Mouse (Mus musculus) kidney, embryonic 14.5 days (tissue): ENCODE results near the gene Gstm3. TPM values are rescaled to one million over a fixed set of nuclear protein-coding genes. Genes with fewer than 3 reads are reported as not detected.
"Not testable (repeated sequence)": the region's sequence is repeated elsewhere in the genome, so short reads cannot be mapped to it uniquely, and the experiment has no call there.

Experiments used
- ATAC-seq: fragments of 200-750 bp; cut with Nextera tagmentation; 2 replicates; pipeline ENCODE4 v1.8.0; 2017; ENCODE audit warnings: moderate number of reproducible peaks, mild to moderate bottlenecking, moderate TSS enrichment, moderate library complexity; ENCODE audit not compliant: low FRiP score, low TSS enrichment
- H3K27ac ChIP-seq: fragments of 300-500 bp; sonication (generic); 2 replicates; pipeline ENCODE4 v1.5.1; 2014; ENCODE audit warnings: low read depth, mild to moderate bottlenecking, low read length, moderate library complexity, mixed read lengths
- H3K27me3 ChIP-seq: fragments of 300-500 bp; sonication (generic); 2 replicates; pipeline ENCODE4 v1.6.1; 2014; ENCODE audit warnings: mild to moderate bottlenecking, low read length; ENCODE audit not compliant: control insufficient read depth, insufficient read depth
- H3K36me3 ChIP-seq: fragments of 300-500 bp; sonication (generic); 2 replicates; pipeline ENCODE4 v1.6.1; 2014; ENCODE audit warnings: low read length, mixed read lengths; ENCODE audit not compliant: control insufficient read depth, insufficient read depth
- H3K4me1 ChIP-seq: fragments of 300-500 bp; sonication (generic); 2 replicates; pipeline ENCODE4 v1.6.1; 2014; ENCODE audit warnings: low read length, mixed read lengths; ENCODE audit not compliant: control insufficient read depth, insufficient read depth
- H3K4me2 ChIP-seq: fragments of 300-500 bp; sonication (generic); replicated peaks from 2 replicates; pipeline ENCODE4 v1.6.1; 2014; ENCODE audit warnings: low read depth, mild to moderate bottlenecking, low read length
- H3K4me3 ChIP-seq: fragments of 300-500 bp; sonication (generic); 2 replicates; pipeline ENCODE4 v1.5.1; 2014; ENCODE audit warnings: mild to moderate bottlenecking, low read length
- H3K9ac ChIP-seq: fragments of 300-500 bp; sonication (generic); 2 replicates; pipeline ENCODE4 v1.6.1; 2014; ENCODE audit warnings: low read depth, mild to moderate bottlenecking, low read length, moderate library complexity
- H3K9me3 ChIP-seq: fragments of 300-500 bp; sonication (generic); 2 replicates; pipeline ENCODE4 v1.6.1; 2016; ENCODE audit warnings: low read length; ENCODE audit not compliant: control insufficient read depth
- WGBS: fragments of 180-500 bp; shearing (Covaris S2); extraction: QIAGEN DNeasy Blood & Tissue Kit; methylation state at CpG from one replicate; pipeline ENCODE4 v1.1.7; 2014; 5-methylcytosine and 5-hydroxymethylcytosine counted together
- polyA plus RNA-seq: library from polyadenylated mRNA; unstranded; fragments of >200 nt; fragmentation: Nextera tagmentation; extraction: Ambion mirVana; gene quantifications from 2 replicates; pipeline ENCODE4 v1.2.1, GENCODE M21; 2014

The Gstm3 gene
- polyA plus RNA-seq, 1 experiment from 2014 or later = 0.16 TPM

DNA sequence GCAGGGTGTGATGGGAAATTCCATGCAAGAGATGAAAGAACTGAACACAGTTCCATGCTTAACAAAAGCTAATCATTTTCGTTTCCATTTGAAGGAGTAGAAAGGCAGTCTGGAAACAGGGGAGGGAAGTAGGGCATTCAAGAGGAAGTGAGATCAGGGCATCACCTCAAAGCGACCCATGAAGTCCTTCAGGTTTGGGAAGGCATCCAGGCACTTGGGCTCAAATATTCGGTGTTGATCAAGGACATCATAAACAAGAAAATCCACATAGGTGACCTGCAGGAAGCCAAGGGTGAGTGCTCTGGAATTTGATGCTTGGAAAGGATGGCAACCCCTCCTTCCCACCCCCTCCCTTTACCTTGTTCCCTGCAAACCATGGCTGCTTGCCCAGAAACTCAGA, 14.7 kb upstream of the Gstm3 start:
- no peak overlapping the region for H3K9ac ChIP-seq
- no peaks in the 10 kb centered on the region for H3K27me3 ChIP-seq
- no peak for ATAC-seq
- no peaks in the 10 kb centered on the region for H3K9me3 ChIP-seq
- 50% methylated on average over 3 of the region's 3 CpGs for WGBS
- no peaks in the 10 kb centered on the region for H3K36me3 ChIP-seq
- no peak overlapping the region for H3K4me2 ChIP-seq
- no peak overlapping the region for H3K27ac ChIP-seq
- H3K4me3 ChIP-seq = no peak overlapping the region
- H3K4me1 ChIP-seq = no peaks in the 10 kb centered on the region

DNA sequence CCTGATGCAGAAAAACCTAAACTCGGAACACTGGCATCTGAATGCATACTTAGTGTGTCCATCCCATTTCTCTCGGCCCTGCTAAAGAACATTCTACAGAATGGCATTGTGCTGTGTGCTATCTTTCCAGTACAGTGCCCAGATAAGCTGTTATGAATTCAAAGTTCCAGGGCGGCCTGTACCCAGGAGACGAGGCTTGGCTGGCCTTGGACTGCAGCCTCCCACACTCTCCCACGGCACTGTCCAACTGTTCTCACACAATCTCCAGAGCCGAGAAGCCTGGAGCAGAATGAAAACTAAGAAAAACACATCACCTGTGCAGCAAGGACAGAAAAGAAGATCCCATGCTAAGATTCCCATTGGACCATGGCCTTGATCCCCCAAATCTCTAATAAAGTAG, 13.6 kb upstream of the Gstm3 start:
- H3K9me3 ChIP-seq = no peaks in the 10 kb centered on the region
- no peaks in the 10 kb centered on the region for H3K27me3 ChIP-seq
- no peak overlapping the region for H3K4me3 ChIP-seq
- 55% methylated on average over 6 of the region's 6 CpGs for WGBS
- no peaks in the 10 kb centered on the region for H3K4me1 ChIP-seq
- H3K9ac ChIP-seq = no peak overlapping the region
- H3K27ac ChIP-seq = no peak overlapping the region
- ATAC-seq = no peak
- no peaks in the 10 kb centered on the region for H3K36me3 ChIP-seq
- H3K4me2 ChIP-seq = no peak overlapping the region

DNA sequence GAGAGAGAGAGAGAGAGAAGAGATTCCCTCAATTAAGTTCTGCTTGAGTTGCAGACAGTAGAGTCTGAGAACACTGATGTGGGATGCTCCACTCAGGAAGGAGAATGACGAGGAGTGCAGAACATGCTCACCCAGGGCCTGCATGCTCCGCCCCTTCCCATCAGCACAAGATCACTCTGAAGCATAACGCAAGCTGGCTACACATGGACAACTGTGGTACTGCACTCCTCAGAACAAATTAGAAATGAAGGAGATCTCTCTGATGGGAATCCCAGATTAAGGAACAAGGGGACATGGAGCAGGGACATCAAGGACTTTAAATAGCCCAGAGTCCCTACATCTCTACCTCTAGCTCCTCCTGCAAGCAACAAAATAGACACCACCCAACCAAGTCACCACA, 12.2 kb upstream of the Gstm3 start:
- no peaks in the 10 kb centered on the region for H3K36me3 ChIP-seq
- H3K4me1 ChIP-seq = no peaks in the 10 kb centered on the region
- no peaks in the 10 kb centered on the region for H3K27me3 ChIP-seq
- no peak overlapping the region for H3K9ac ChIP-seq
- H3K4me3 ChIP-seq = no peak overlapping the region
- H3K9me3 ChIP-seq = no peaks in the 10 kb centered on the region
- WGBS = 62% methylated on average over 3 of the region's 3 CpGs
- no peak overlapping the region for H3K27ac ChIP-seq
- H3K4me2 ChIP-seq = no peak overlapping the region
- no peak for ATAC-seq

DNA sequence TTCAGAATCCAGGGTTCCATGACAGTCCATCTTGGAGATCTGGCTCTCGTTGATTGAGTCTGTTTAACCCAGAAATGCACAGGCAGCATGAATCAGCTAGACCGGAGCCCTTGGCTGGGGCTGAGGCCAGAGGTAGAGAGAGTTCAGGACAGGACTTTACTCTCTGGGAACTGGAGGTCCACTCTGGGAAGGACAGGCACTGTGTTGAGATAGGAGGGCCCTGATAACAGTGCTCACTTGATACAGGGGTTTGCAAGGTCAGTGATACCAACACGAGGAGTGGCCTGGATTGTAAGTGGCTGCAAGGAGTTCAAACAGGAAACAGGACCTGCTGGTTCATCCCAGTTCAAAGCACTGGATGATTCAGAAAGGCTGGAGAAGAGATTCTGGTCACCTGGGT, 8.6 kb upstream of the Gstm3 start:
- Histone ChIP-seq H3K9ac (no peak overlapping the region), H3K9me3 (no peaks in the 10 kb centered on the region), H3K27ac (no peak overlapping the region), H3K27me3 (no peaks in the 10 kb centered on the region), H3K4me3 (no peak overlapping the region), H3K4me1 (no peaks in the 10 kb centered on the region), H3K4me2 (no peak overlapping the region), H3K36me3 (no peaks in the 10 kb centered on the region)
- no peak for ATAC-seq
- WGBS = 74% methylated on average over 3 of the region's 3 CpGs

DNA sequence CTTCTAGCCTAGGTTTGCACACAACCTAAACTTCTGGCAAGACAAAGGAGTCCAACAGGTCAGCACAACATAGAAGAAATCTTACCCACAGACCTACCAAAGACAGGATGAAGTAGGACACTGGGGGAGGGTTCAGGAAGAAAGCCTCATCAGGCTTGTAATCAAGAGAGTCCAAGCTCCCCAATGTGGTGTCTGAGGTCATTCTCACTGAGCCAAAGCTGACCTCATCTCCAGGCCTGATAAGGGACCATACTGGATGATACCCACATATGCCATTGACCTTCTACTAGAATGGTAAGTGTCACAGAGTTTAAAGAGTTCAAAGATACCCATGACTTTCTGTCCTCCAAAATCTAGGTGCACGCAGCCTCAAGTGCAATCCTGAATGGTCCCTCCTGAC, 5.2 kb upstream of the Gstm3 start:
- Histone ChIP-seq H3K27me3 (no peaks in the 10 kb centered on the region), H3K4me2 (no peak overlapping the region), H3K9ac (no peak overlapping the region), H3K27ac (no peak overlapping the region), H3K4me1 (no peaks in the 10 kb centered on the region), H3K4me3 (no peak overlapping the region), H3K36me3 (no peaks in the 10 kb centered on the region), H3K9me3 (no peaks in the 10 kb centered on the region)
- no peak for ATAC-seq
- 96% methylated on average over 1 of the region's 1 CpGs for WGBS

DNA sequence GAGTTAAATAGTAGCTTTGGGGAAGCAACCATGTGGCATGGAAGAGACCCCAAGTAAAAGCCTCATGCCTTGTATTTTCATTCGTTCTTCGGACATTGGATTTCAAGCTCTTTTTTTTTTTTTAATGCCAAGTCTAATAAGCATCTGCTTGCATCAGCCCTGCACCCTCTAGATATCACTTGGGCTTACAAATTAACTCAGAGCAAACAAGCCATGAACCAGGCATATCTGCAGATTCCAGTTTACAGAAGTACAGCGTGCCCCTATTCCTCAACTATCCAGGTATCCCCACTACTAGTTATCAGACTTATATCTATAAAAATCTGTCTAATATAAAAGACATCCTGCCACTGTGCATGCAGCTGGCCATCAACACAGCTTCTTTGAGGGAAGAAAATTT, 3.0 kb upstream of the Gstm3 start:
- H3K4me3 ChIP-seq = no peak overlapping the region
- no peak overlapping the region for H3K4me2 ChIP-seq
- 83% methylated on average over 3 of the region's 3 CpGs for WGBS
- no peak overlapping the region for H3K27ac ChIP-seq
- H3K4me1 ChIP-seq = no peaks in the 10 kb centered on the region
- no peaks in the 10 kb centered on the region for H3K27me3 ChIP-seq
- H3K36me3 ChIP-seq = no peaks in the 10 kb centered on the region
- H3K9me3 ChIP-seq = no peaks in the 10 kb centered on the region
- ATAC-seq = no peak
- H3K9ac ChIP-seq = no peak overlapping the region

DNA sequence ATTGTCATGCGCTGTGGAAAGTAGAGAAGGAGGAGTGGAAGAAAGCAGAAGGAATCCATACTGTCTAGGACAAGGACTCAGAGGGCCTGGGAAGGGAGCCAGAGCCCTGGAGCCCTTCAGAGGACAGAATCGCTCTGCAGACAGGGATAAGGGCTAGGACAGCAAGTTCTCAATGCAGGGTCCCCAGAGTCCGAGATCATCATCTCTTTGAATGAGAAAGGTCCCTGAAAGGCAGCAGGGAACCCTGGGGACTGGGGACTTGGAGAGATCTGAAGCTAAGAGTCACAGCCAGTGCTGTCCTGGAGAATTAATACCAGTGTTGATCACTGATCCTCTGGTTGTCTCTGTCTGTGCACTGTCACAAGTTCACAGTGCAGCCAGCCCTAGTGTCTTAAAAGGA, 2.0 kb upstream of the Gstm3 start:
- H3K27ac ChIP-seq, ATAC-seq, H3K27me3 ChIP-seq, H3K4me1 ChIP-seq, H3K9ac ChIP-seq, H3K36me3 ChIP-seq, H3K9me3 ChIP-seq, H3K4me2 ChIP-seq, H3K4me3 ChIP-seq: not testable (repeated sequence)
- WGBS = 58% methylated on average over 3 of the region's 3 CpGs

DNA sequence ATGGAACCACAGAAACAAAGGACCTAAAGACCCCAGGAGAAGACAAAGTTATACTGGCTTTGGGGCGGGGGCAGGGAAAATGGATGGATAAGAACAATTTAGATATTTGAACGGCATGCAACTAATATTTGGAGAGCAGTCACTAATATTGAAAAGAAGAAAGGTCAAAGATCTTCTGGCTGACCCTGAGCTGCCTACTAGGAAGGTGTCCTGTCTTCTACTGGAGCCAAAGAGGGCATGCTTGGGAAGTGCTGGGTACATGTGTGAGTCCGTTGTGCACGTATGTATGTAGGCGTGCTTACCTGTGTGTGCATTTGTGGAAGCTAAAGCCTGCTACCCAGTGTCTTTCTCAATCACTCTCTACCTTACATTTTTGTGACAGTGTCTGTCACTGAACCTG, 2.5 kb downstream of the Gstm3 start:
- H3K4me2 ChIP-seq = no peak overlapping the region
- H3K4me3 ChIP-seq = no peak overlapping the region
- no peaks in the 10 kb centered on the region for H3K36me3 ChIP-seq
- H3K4me1 ChIP-seq = no peaks in the 10 kb centered on the region
- ATAC-seq = no peak
- WGBS = 94% methylated on average over 5 of the region's 5 CpGs
- no peaks in the 10 kb centered on the region for H3K9me3 ChIP-seq
- no peak overlapping the region for H3K9ac ChIP-seq
- no peak overlapping the region for H3K27ac ChIP-seq
- H3K27me3 ChIP-seq = no peaks in the 10 kb centered on the region

DNA sequence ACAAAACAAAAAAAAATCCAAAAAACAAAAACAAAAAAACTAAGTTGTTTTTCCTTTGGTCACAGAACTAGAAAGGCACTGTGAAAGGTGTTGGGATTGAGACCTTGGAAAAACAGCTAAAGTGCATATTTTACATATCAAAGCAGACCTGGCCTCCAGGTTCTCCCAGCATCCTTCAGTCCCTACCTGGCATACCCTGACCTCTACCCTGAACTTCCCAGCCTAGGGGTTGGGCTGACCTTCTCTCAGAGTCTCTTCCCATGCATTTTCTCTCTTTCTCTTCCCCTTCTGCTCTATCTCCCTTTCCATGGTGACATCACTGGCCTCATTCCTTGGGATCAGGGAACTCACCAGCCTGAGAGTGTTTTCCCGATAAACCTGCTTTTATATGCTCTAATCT, 3.5 kb downstream of the Gstm3 start:
- no peaks in the 10 kb centered on the region for H3K36me3 ChIP-seq
- H3K27me3 ChIP-seq = no peaks in the 10 kb centered on the region
- H3K9me3 ChIP-seq = no peaks in the 10 kb centered on the region
- no peak overlapping the region for H3K4me2 ChIP-seq
- 85% methylated on average over 1 of the region's 1 CpGs for WGBS
- no peak for ATAC-seq
- H3K4me1 ChIP-seq = no peaks in the 10 kb centered on the region
- no peak overlapping the region for H3K9ac ChIP-seq
- H3K4me3 ChIP-seq = no peak overlapping the region
- H3K27ac ChIP-seq = no peak overlapping the region
